Mouse (Mus musculus): Measurements from ENCODE around the gene Rnf223. TPM values are rescaled to one million over a fixed set of nuclear protein-coding genes. Genes with fewer than 3 reads are reported as not detected.

Gene Rnf223
- polyA plus RNA-seq, 1 experiment from 2014 or later = 0.34 TPM

Other genes with a start within 250 kb of the Rnf223 start
- gene Pusl1, start 238.7 kb upstream of the Rnf223 start, polyA plus RNA-seq (2015; fragmentation: Nextera tagmentation; extraction: Ambion mirVana) = 47.7 and 52.1 TPM in 2 replicates
- 17.3 and 18.7 TPM in 2 replicates for gene Acap3, start 238.7 kb upstream of the Rnf223 start, polyA plus RNA-seq (2015; fragmentation: Nextera tagmentation; extraction: Ambion mirVana)
- gene Ube2j2, start 186.7 kb upstream of the Rnf223 start, polyA plus RNA-seq (2015; fragmentation: Nextera tagmentation; extraction: Ambion mirVana) = 110 and 113 TPM in 2 replicates
- gene C1qtnf12, start 168.2 kb upstream of the Rnf223 start, polyA plus RNA-seq (2015; fragmentation: Nextera tagmentation; extraction: Ambion mirVana) = 118 and 121 TPM in 2 replicates
- 17.5 and 18.1 TPM in 2 replicates for gene B3galt6, start 137.9 kb upstream of the Rnf223 start, polyA plus RNA-seq (2015; fragmentation: Nextera tagmentation; extraction: Ambion mirVana)
- 158 and 161 TPM in 2 replicates for gene Sdf4, start 137.6 kb upstream of the Rnf223 start, polyA plus RNA-seq (2015; fragmentation: Nextera tagmentation; extraction: Ambion mirVana)
- gene Tnfrsf4, start 116.7 kb upstream of the Rnf223 start, polyA plus RNA-seq (2015; fragmentation: Nextera tagmentation; extraction: Ambion mirVana) = 0.72 and 0.78 TPM in 2 replicates
- 1.7 and 2.4 TPM in 2 replicates for gene Tnfrsf18, start 104.3 kb upstream of the Rnf223 start, polyA plus RNA-seq (2015; fragmentation: Nextera tagmentation; extraction: Ambion mirVana)
- gene Ttll10, start 71.1 kb upstream of the Rnf223 start, polyA plus RNA-seq (2015; fragmentation: Nextera tagmentation; extraction: Ambion mirVana) = 7.8 TPM in 2 replicates
- 39.4 and 42.8 TPM in 2 replicates for gene 9430015G10Rik, start 20.5 kb upstream of the Rnf223 start, polyA plus RNA-seq (2015; fragmentation: Nextera tagmentation; extraction: Ambion mirVana)
- gene Agrn, start 67.0 kb downstream of the Rnf223 start, polyA plus RNA-seq (2015; fragmentation: Nextera tagmentation; extraction: Ambion mirVana) = 83.9 and 96.4 TPM in 2 replicates
- gene Isg15, start 70.3 kb downstream of the Rnf223 start, polyA plus RNA-seq (2015; fragmentation: Nextera tagmentation; extraction: Ambion mirVana) = 2.4 and 2.5 TPM in 2 replicates
- 7.6 and 7.8 TPM in 2 replicates for gene AW011738, start 72.8 kb downstream of the Rnf223 start, polyA plus RNA-seq (2015; fragmentation: Nextera tagmentation; extraction: Ambion mirVana)
- 0.84 and 1.0 TPM in 2 replicates for gene Perm1, start 85.4 kb downstream of the Rnf223 start, polyA plus RNA-seq (2015; fragmentation: Nextera tagmentation; extraction: Ambion mirVana)
- gene Plekhn1, start 104.3 kb downstream of the Rnf223 start, polyA plus RNA-seq (2015; fragmentation: Nextera tagmentation; extraction: Ambion mirVana) = 19.1 and 21.4 TPM in 2 replicates
- 85.8 and 90.3 TPM in 2 replicates for gene Noc2l, start 105.5 kb downstream of the Rnf223 start, polyA plus RNA-seq (2015; fragmentation: Nextera tagmentation; extraction: Ambion mirVana)
- 0.50 and 1.2 TPM in 2 replicates for gene Samd11, start 125.1 kb downstream of the Rnf223 start, polyA plus RNA-seq (2015; fragmentation: Nextera tagmentation; extraction: Ambion mirVana)
- not detected in 2 replicates for gene Vmn2r-ps159, start 200.6 kb downstream of the Rnf223 start, polyA plus RNA-seq (2015; fragmentation: Nextera tagmentation; extraction: Ambion mirVana)